Mouse (Mus musculus) ES-E14 (cell line): ENCODE data around the gene Pusl1.

Experiments used
- CHD2 ChIP-seq: IDR thresholded peaks from 2 replicates; pipeline ENCODE4 v1.6.1; 2014; ENCODE audit warnings: mild to moderate bottlenecking, low read depth, low read length, inconsistent platforms
- HCFC1 ChIP-seq: IDR thresholded peaks from 2 replicates; pipeline ENCODE4 v1.6.1; 2012; ENCODE audit warnings: low read length, inconsistent platforms, borderline replicate concordance; ENCODE audit not compliant: insufficient read depth
- MAFK ChIP-seq: IDR thresholded peaks from 2 replicates; pipeline ENCODE4 v1.6.1; 2014; ENCODE audit warnings: mild to moderate bottlenecking, low read depth, low read length, inconsistent platforms; ENCODE audit not compliant: insufficient read depth
- ZC3H11A ChIP-seq: IDR thresholded peaks from 2 replicates; pipeline ENCODE4 v1.6.1; 2012; ENCODE audit warnings: low read depth, mild to moderate bottlenecking, inconsistent platforms, low read length, borderline replicate concordance
- ZNF384 ChIP-seq: IDR thresholded peaks from 2 replicates; pipeline ENCODE4 v1.6.1; 2012; ENCODE audit warnings: low read depth, low read length, inconsistent platforms

- TF ChIP-seq ZNF384: no peak
- TF ChIP-seq HCFC1: no peak
- TF ChIP-seq ZC3H11A: no peak
- no peak for TF ChIP-seq CHD2
- TF ChIP-seq MAFK: no peak
These were observed 51.2 kb downstream of the Pusl1 start for GRCm38 (mm10) chr4:155840076-155841002.
